Mouse (Mus musculus) myocyte (in vitro differentiated cells): ENCODE measurements around the gene Oprl1. TPM values are rescaled to one million over a fixed set of nuclear protein-coding genes. Genes with fewer than 3 reads are reported as not detected.

Experiments used
- H3K27me3 ChIP-seq: one replicate; pipeline ENCODE4 v1.6.1; 2011; ENCODE audit not compliant: control insufficient read depth, insufficient read depth, insufficient read length
- H3K36me3 ChIP-seq: one replicate; pipeline ENCODE4 v1.6.1; 2011; ENCODE audit not compliant: control insufficient read depth, insufficient read depth
- H3K4me2 ChIP-seq: one replicate; pipeline ENCODE4 v1.6.1; 2011; ENCODE audit warnings: low read depth, control low read depth
- H3K4me3 ChIP-seq: one replicate; pipeline ENCODE4 v1.5.1; 2011; ENCODE audit warnings: mild to moderate bottlenecking, control low read depth, moderate library complexity
- H3K79me2 ChIP-seq: one replicate; pipeline ENCODE4 v1.6.1; 2011; ENCODE audit not compliant: control insufficient read depth, insufficient read depth
- H3ac ChIP-seq: one replicate; pipeline ENCODE4 v1.6.1; 2011; ENCODE audit not compliant: control insufficient read depth, insufficient read length
- CEBPB ChIP-seq: IDR thresholded peaks from 2 replicates; pipeline ENCODE4 v1.6.1; 2011; ENCODE audit warnings: mild to moderate bottlenecking, moderate library complexity; ENCODE audit not compliant: poor library complexity, insufficient read depth, severe bottlenecking
- E2F4 ChIP-seq: IDR thresholded peaks from one replicate; pipeline ENCODE4 v1.6.1; 2011; ENCODE audit warnings: mild to moderate bottlenecking, control low read depth, moderate library complexity; ENCODE audit not compliant: insufficient read depth
- MAX ChIP-seq: IDR thresholded peaks from one replicate; pipeline ENCODE4 v1.6.1; 2011; ENCODE audit warnings: low read depth, mild to moderate bottlenecking, control low read depth
- MYOD1 ChIP-seq, 3 experiments: IDR thresholded peaks; one replicate each; pipeline ENCODE4 v1.6.1; 2011; ENCODE audit warnings: control low read depth in 2 of 3, low read depth in 2 of 3, mild to moderate bottlenecking in 2 of 3, moderate library complexity in 1 of 3; ENCODE audit not compliant: insufficient read length in 2 of 3, control insufficient read depth in 1 of 3
- MYOG ChIP-seq, 3 experiments: IDR thresholded peaks; one replicate each; pipeline ENCODE4 v1.6.1; 2011; ENCODE audit warnings: control low read depth in 2 of 3, low read depth in 2 of 3, mild to moderate bottlenecking in 2 of 3; ENCODE audit not compliant: insufficient read length in 2 of 3, control insufficient read depth in 1 of 3, insufficient read depth in 1 of 3
- POLR2A ChIP-seq: IDR thresholded peaks from one replicate; pipeline ENCODE4 v1.6.1; 2011; ENCODE audit warnings: low read depth, mild to moderate bottlenecking, control low read depth, moderate library complexity; ENCODE audit not compliant: insufficient read length
- POLR2AphosphoS2 ChIP-seq: IDR thresholded peaks from one replicate; pipeline ENCODE4 v1.6.1; 2011; ENCODE audit warnings: low read depth, control low read depth; ENCODE audit not compliant: insufficient read length
- REST ChIP-seq: IDR thresholded peaks from one replicate; pipeline ENCODE4 v1.6.1; 2011; ENCODE audit warnings: mild to moderate bottlenecking, control low read depth, moderate library complexity; ENCODE audit not compliant: insufficient read depth, insufficient read length
- SRF ChIP-seq: IDR thresholded peaks from one replicate; pipeline ENCODE4 v1.6.1; 2011; ENCODE audit warnings: low read depth; ENCODE audit not compliant: control insufficient read depth, insufficient read length
- TCF12 ChIP-seq: IDR thresholded peaks from one replicate; pipeline ENCODE4 v1.6.1; 2011; ENCODE audit warnings: mild to moderate bottlenecking, control low read depth; ENCODE audit not compliant: poor library complexity, insufficient read depth, severe bottlenecking
- TCF3 ChIP-seq: IDR thresholded peaks from one replicate; pipeline ENCODE4 v1.6.1; 2011; ENCODE audit warnings: low read depth, control low read depth; ENCODE audit not compliant: insufficient read length
- USF1 ChIP-seq: IDR thresholded peaks from one replicate; pipeline ENCODE4 v1.6.1; 2011; ENCODE audit warnings: low read depth, mild to moderate bottlenecking, control low read depth, moderate library complexity
- polyA plus RNA-seq: library from polyadenylated mRNA; unstranded; fragments of >200 nt; fragmentation: generic; extraction: Trizol; gene quantifications from one replicate; pipeline ENCODE4 v1.2.1, GENCODE M21; 2012; ENCODE audit warnings: missing spikeins

The Oprl1 gene
- polyA plus RNA-seq, 1 experiment, result not detected

GRCm38 (mm10) chr2:181715382-181715781 is 566 bp downstream of the Oprl1 start:
- H3K79me2 ChIP-seq, result no peaks in the 10 kb centered on the region
- H3K4me2 ChIP-seq, result no peak overlapping the region
- H3K4me3 ChIP-seq, result no peak overlapping the region
- no peaks in the 10 kb centered on the region for H3K27me3 ChIP-seq
- no peak overlapping the region for H3ac ChIP-seq
- no peaks in the 10 kb centered on the region for H3K36me3 ChIP-seq
- no peak for TF ChIP-seq MYOG (IDR thresholded peaks at IDR 0.05; ENCODE audit: control insufficient read depth in 1 of 3, insufficient read depth in 1 of 3, insufficient read length in 2 of 3, low read depth in 2 of 3)
- no peak for TF ChIP-seq MAX
- no peak for TF ChIP-seq SRF
- TF ChIP-seq USF1, result no peak
- no peak for TF ChIP-seq POLR2AphosphoS2

- Histone ChIP-seq H3K4me3 (no peak overlapping the region), H3ac (no peak overlapping the region), H3K27me3 (no peaks in the 10 kb centered on the region), H3K4me2 (no peak overlapping the region), H3K79me2 (no peaks in the 10 kb centered on the region), H3K36me3 (no peaks in the 10 kb centered on the region)
- no peak for TF ChIP-seq CEBPB
- no peak for TF ChIP-seq MYOD1 (IDR thresholded peaks at IDR 0.05; ENCODE audit: control insufficient read depth in 1 of 3, insufficient read length in 2 of 3, low read depth in 2 of 3)
- TF ChIP-seq TCF12, result no peak
- no peak for TF ChIP-seq E2F4
- no peak for TF ChIP-seq MYOG (IDR thresholded peaks at IDR 0.05; ENCODE audit: control insufficient read depth in 1 of 3, insufficient read depth in 1 of 3, insufficient read length in 2 of 3, low read depth in 2 of 3)
- TF ChIP-seq REST, result no peak
- no peak for TF ChIP-seq TCF3
Observed at GRCm38 (mm10) chr2:181716991-181717390, 2.2 kb downstream of the Oprl1 start.

DNA sequence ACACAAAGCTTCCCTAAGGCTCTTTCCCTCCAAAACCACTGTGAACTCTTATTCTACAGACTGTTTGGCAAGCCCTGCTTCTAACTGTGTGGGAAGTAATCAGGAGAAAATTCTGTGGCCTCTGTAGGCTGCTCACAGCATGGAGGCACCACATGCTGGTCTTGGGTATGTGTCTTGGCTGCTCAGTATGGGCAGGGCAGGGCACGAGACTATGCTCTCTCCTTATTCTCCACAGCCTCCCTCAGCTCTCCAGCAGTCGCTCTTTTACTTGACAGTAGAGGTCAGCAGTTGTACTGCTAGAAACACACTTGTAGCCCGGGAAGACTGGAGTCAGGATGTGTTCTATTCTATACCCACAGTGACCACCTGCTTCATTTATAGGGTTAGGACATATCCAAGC is 5.2 kb downstream of the Oprl1 start:
- Histone ChIP-seq H3K4me2 (no peak overlapping the region), H3K4me3 (no peak overlapping the region), H3K27me3 (no peaks in the 10 kb centered on the region), H3K36me3 (no peaks in the 10 kb centered on the region), H3K79me2 (no peaks in the 10 kb centered on the region), H3ac (no peak overlapping the region)
- TF ChIP-seq MAX (no peak), TCF12 (no peak), TCF3 (no peak), MYOG (IDR thresholded peaks at IDR 0.05; ENCODE audit: control insufficient read depth in 1 of 3, insufficient read depth in 1 of 3, insufficient read length in 2 of 3, low read depth in 2 of 3) (no peak), POLR2AphosphoS2 (no peak), MYOD1 (IDR thresholded peaks at IDR 0.05; ENCODE audit: control insufficient read depth in 1 of 3, insufficient read length in 2 of 3, low read depth in 2 of 3) (no peak), POLR2A (no peak), SRF (no peak), E2F4 (no peak), REST (no peak), USF1 (no peak), CEBPB (no peak)

DNA sequence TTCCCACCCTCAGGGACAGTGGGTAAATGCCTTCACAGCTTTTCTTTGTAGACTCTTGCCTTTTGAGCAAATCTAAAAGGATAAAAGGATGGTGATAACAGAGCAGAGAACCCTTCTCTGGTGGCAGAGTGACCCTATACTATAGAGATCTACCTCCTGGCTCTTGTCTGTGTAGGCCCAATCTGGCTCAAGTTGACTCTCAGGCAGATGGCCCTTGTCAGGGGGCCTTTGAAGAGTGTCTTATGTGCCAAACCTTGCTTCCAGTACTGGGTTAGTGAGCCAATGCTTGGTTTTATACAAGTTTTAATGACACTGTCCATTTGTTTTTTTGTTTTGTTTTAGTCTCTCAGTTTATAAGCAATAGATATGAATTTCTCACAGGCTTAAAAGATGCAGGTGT is 6.4 kb downstream of the Oprl1 start:
- H3K27me3 ChIP-seq, result no peaks in the 10 kb centered on the region
- TF ChIP-seq E2F4 (no peak), SRF (no peak), TCF12 (no peak), CEBPB (no peak), REST (no peak), MYOD1 (IDR thresholded peaks at IDR 0.05; ENCODE audit: control insufficient read depth in 1 of 3, insufficient read length in 2 of 3, low read depth in 2 of 3) (no peak), USF1 (no peak), MYOG (IDR thresholded peaks at IDR 0.05; ENCODE audit: control insufficient read depth in 1 of 3, insufficient read depth in 1 of 3, insufficient read length in 2 of 3, low read depth in 2 of 3) (no peak), MAX (no peak)

GRCm38 (mm10) chr2:181722213-181722612 is 7.4 kb downstream of the Oprl1 start:
- no peaks in the 10 kb centered on the region for H3K27me3 ChIP-seq
- no peak overlapping the region for H3K4me2 ChIP-seq
- H3ac ChIP-seq, result no peak overlapping the region
- H3K4me3 ChIP-seq, result no peak overlapping the region
- H3K79me2 ChIP-seq, result no peaks in the 10 kb centered on the region
- TF ChIP-seq POLR2AphosphoS2 (no peak), REST (no peak), POLR2A (no peak), E2F4 (no peak), SRF (no peak), USF1 (no peak)
- H3K36me3 ChIP-seq, result no peaks in the 10 kb centered on the region

More for the DNA sequence above, 6.4 kb downstream of the Oprl1 start:
- H3K4me2 ChIP-seq, result no peak overlapping the region
- H3K79me2 ChIP-seq, result no peaks in the 10 kb centered on the region
- no peaks in the 10 kb centered on the region for H3K36me3 ChIP-seq
- H3K4me3 ChIP-seq, result no peak overlapping the region
- H3ac ChIP-seq, result no peak overlapping the region
